Mouse (Mus musculus) limb, embryonic 14.5 days (tissue): ENCODE measurements around the gene Repin1. TPM values are rescaled to one million over a fixed set of nuclear protein-coding genes. Genes with fewer than 3 reads are reported as not detected.
"Not testable (repeated sequence)": the region's sequence is repeated elsewhere in the genome, so short reads cannot be mapped to it uniquely, and the experiment has no call there.

ENCODE experiments used
- ATAC-seq: fragments of 200-750 bp; cut with Nextera tagmentation; 2 replicates; pipeline ENCODE4 v1.8.0; 2017; ENCODE audit warnings: low read depth, moderate number of reproducible peaks, moderate TSS enrichment; ENCODE audit not compliant: low FRiP score
- DNase-seq: peaks from one replicate; pipeline ENCODE4 v3.0.0-alpha.2; 2015; ENCODE audit warnings: low spot score
- H3K27ac ChIP-seq: fragments of 300-500 bp; sonication (generic); replicated peaks from 2 replicates; pipeline ENCODE4 v1.5.1; 2014; ENCODE audit warnings: low read depth, mild to moderate bottlenecking, low read length, moderate library complexity, mixed read lengths
- H3K27me3 ChIP-seq: fragments of 300-500 bp; sonication (generic); 2 replicates; pipeline ENCODE4 v1.6.1; 2014; ENCODE audit warnings: low read length, mixed read lengths; ENCODE audit not compliant: control insufficient read depth, insufficient read depth
- H3K36me3 ChIP-seq: fragments of 300-500 bp; sonication (generic); 2 replicates; pipeline ENCODE4 v1.6.1; 2014; ENCODE audit warnings: mild to moderate bottlenecking, low read length, moderate library complexity, mixed read lengths; ENCODE audit not compliant: control insufficient read depth, insufficient read depth
- H3K4me1 ChIP-seq: fragments of 300-500 bp; sonication (generic); 2 replicates; pipeline ENCODE4 v1.6.1; 2014; ENCODE audit warnings: antibody characterized with exemption, low read length, mixed read lengths; ENCODE audit not compliant: control insufficient read depth, insufficient read depth
- H3K4me2 ChIP-seq: fragments of 300-500 bp; sonication (generic); replicated peaks from 2 replicates; pipeline ENCODE4 v1.6.1; 2014; ENCODE audit warnings: low read depth, mild to moderate bottlenecking, low read length, moderate library complexity; ENCODE audit not compliant: severe bottlenecking
- H3K4me3 ChIP-seq: fragments of 300-500 bp; sonication (generic); replicated peaks from 2 replicates; pipeline ENCODE4 v1.5.1; 2014; ENCODE audit warnings: low read length
- H3K9ac ChIP-seq: fragments of 300-500 bp; sonication (generic); 2 replicates; pipeline ENCODE4 v1.6.1; 2014; ENCODE audit warnings: mild to moderate bottlenecking, low read depth, low read length, moderate library complexity; ENCODE audit not compliant: severe bottlenecking
- H3K9me3 ChIP-seq: fragments of 300-500 bp; sonication (generic); 2 replicates; pipeline ENCODE4 v1.6.1; 2016; ENCODE audit warnings: low read length; ENCODE audit not compliant: control insufficient read depth
- POLR2A ChIP-seq: fragments of 200-500 bp; IDR thresholded peaks from 2 replicates; pipeline ENCODE4 v1.8.0; 2012; ENCODE audit warnings: inconsistent platforms, mild to moderate bottlenecking, moderate library complexity, borderline replicate concordance; ENCODE audit not compliant: insufficient read depth, insufficient read length; ENCODE audit errors: extremely low read depth
- WGBS: fragments of 180-500 bp; shearing (Covaris S2); extraction: QIAGEN DNeasy Blood & Tissue Kit; methylation state at CpG from one replicate; pipeline ENCODE4 v1.1.7; 2014; 5-methylcytosine and 5-hydroxymethylcytosine counted together
- polyA plus RNA-seq, 2 experiments: library from polyadenylated mRNA; depleted of rRNA in 1 of 2; stranded (reverse) in 1 of 2; unstranded in 1 of 2; fragments of >200 nt; fragmentation: Nextera tagmentation in 1 of 2; extraction: Ambion mirVana in 1 of 2; gene quantifications; 2 replicates each; pipeline versions ENCODE4 v1.2.1 to v1.2.3; 2012 to 2014

Gene Repin1
- polyA plus RNA-seq, 2 experiments: 23.3 to 35.2 TPM

DNA sequence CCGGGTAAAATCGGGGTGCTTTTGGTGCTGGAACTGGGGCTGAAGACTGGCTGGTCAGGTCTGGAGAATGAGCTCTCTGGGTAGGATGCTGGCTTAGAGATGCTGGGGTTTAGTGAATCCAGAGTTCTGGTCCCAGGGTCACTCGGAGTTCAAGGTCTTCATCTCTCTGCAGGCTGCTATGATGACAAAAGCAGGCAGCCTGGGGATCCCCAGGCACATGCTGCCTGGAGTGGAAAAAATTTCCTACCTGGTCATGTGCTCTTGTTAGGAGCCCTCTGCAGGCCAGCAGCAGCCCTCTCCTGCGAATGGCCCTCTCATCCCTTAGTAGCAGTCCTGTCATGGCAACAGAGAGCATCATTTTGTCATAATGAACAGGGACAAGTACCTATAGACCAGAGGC, 19.8 kb downstream of the Repin1 start:
- H3K4me2 ChIP-seq: no peak overlapping the region
- peaks cover 11% of the 10 kb centered on the region for H3K36me3 ChIP-seq
- H3K27ac ChIP-seq: no peak overlapping the region
- DNase-seq (no peak), ATAC-seq (no peak)
- no peak overlapping the region for H3K9ac ChIP-seq
- H3K27me3 ChIP-seq: no peaks in the 10 kb centered on the region
- no peak overlapping the region for H3K4me3 ChIP-seq
- TF ChIP-seq POLR2A: no peak
- no peaks in the 10 kb centered on the region for H3K4me1 ChIP-seq
- no peaks in the 10 kb centered on the region for H3K9me3 ChIP-seq
- 92% methylated on average over 4 of the region's 4 CpGs for WGBS

DNA sequence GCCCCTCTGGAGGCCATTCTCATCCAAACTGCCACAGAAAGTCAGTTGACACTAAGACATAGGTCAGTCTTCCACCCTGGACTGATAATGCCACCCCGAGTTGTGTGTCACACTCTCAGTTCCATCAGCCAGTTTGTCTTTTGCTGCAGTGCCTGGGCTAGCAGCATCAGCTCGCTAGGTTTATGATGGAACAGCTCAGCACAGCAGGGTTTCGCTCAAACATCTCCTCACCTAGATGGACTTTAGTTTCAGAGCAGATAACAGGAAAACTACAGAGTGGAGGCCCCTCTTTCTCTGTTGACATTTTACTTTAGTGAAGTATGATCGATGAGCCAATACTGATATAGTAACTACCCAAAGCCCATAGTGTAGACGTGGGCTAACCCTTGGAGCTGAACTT, 21.1 kb downstream of the Repin1 start:
- H3K27me3 ChIP-seq: no peaks in the 10 kb centered on the region

DNA sequence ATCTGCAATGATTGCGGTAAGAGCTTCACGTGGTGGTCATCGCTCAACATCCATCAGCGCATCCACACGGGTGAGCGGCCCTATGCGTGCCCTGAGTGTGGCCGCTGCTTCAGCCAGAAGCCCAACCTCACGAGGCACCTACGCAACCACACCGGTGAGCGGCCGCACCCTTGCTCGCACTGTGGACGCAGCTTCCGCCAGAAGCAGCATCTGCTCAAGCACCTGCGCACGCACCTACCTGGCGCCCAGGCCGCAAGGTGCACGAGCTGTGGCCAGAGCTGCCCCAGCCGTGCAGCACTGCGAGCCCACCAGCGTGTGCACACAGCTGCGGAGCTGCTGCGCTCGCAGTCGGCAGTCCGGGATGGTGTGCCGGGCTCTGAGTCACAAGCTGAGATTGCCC, 26.3 kb downstream of the Repin1 start:
- no peak overlapping the region for H3K4me3 ChIP-seq
- no peak for TF ChIP-seq POLR2A

More for the DNA sequence above, 21.1 kb downstream of the Repin1 start:
- Histone ChIP-seq H3K4me2 (no peak overlapping the region), H3K4me3 (no peak overlapping the region), H3K27ac (no peak overlapping the region), H3K9ac (no peak overlapping the region), H3K36me3 (peaks cover 19% of the 10 kb centered on the region), H3K9me3 (no peaks in the 10 kb centered on the region), H3K4me1 (no peaks in the 10 kb centered on the region)
- DNase-seq: no peak
- no peak for ATAC-seq
- WGBS: 90% methylated on average over 5 of the region's 5 CpGs
- no peak for TF ChIP-seq POLR2A

DNA sequence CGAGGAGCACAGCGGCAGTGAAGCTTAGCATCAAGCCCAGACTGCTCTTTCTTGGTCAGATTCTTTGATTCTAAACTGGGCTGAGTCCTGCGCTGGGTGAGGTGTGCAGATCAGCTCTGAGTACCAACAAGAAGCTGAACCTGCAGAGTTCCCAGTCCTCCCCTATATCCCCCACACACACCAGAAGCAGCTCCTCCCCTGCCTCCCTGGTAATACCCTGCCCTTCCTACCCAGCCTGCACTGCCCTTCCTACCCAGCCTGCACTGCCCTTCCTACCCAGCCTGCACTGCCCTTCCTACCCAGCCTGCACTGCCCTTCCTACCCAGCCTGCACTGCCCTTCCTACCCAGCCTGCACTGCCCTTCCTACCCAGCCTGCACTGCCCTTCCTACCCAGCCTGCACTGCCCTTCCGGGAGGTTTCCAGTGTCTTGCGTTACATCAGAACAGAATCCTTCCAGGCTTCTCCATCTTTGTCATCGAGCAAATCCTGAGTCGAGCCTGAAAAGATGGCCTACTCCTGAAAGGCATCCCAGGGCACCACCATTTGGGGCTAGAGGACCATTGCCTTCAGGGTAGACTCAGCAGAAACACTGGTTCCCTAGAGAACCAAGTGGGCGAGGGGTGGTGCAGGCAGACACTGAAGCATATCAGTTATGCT, 28.6 kb downstream of the Repin1 start:
- not testable (repeated sequence) for DNase-seq, H3K27ac ChIP-seq, ATAC-seq, H3K27me3 ChIP-seq, H3K9ac ChIP-seq, H3K4me1 ChIP-seq, H3K4me2 ChIP-seq, H3K9me3 ChIP-seq, H3K4me3 ChIP-seq
- WGBS: 86% methylated on average over 8 of the region's 8 CpGs
- H3K36me3 ChIP-seq: peaks cover 23% of the 10 kb centered on the region

More for the DNA sequence above, 26.3 kb downstream of the Repin1 start:
- ATAC-seq: no peak
- Histone ChIP-seq H3K9ac (no peak overlapping the region), H3K27ac (no peak overlapping the region), H3K27me3 (no peaks in the 10 kb centered on the region), H3K4me1 (no peaks in the 10 kb centered on the region), H3K4me2 (no peak overlapping the region), H3K36me3 (peaks cover 23% of the 10 kb centered on the region), H3K9me3 (no peaks in the 10 kb centered on the region)
- DNase-seq: no peak
- 97% methylated on average over 26 of the region's 30 CpGs for WGBS

DNA sequence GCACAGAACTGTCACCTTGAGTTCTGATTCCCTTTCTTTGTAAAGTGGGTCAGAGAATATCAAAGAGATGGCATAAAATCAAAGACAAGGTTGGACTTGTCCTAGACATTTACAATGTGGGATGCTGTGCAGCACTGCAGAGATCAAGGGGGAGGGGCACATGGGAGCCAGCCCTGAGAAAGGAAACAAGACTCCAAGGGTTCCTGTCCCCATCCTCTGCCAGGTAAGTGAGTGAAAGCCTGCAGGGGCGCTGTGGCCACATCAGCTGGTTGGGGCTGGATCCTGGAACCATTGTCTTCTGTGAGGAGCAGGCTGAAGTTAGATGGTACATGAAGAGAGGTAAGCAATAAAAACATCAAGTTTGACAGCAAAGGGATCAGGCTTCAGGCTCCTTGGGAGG, 29.8 kb downstream of the Repin1 start:
- H3K27me3 ChIP-seq: peaks cover 14% of the 10 kb centered on the region
- no peak for TF ChIP-seq POLR2A
- no peak overlapping the region for H3K27ac ChIP-seq
- no peak for DNase-seq
- no peaks in the 10 kb centered on the region for H3K4me1 ChIP-seq
- 18% methylated on average over 1 of the region's 1 CpGs for WGBS
- no peak overlapping the region for H3K4me3 ChIP-seq
- H3K9me3 ChIP-seq: no peaks in the 10 kb centered on the region
- H3K4me2 ChIP-seq: no peak overlapping the region
- H3K36me3 ChIP-seq: peaks cover 23% of the 10 kb centered on the region
- H3K9ac ChIP-seq: no peak overlapping the region
- ATAC-seq: no peak
